8 mouse cellular contexts compared by ENCODE assay signal in genomic region chr3:104865341-104865788, GRCm38 (mm10). TPM values are rescaled to one million over a fixed set of nuclear protein-coding genes. Genes with fewer than 3 reads are reported as not detected.
DNase-seq lines count a peak whose midpoint lies in the region; ATAC-seq lines count a peak whose summit lies in the region.

No protein-coding gene starts in this region.

- peak overlapping the region; percentile 74 for H3K4me2 ChIP-seq in kidney, embryonic 15.5 days
- peak overlapping the region; percentile 68 for H3K4me2 ChIP-seq in hindbrain, embryonic 15.5 days

- WGBS in kidney, embryonic 15.5 days = 1% methylated on average over 12 of the region's 12 CpGs
- 2% methylated on average over 12 of the region's 12 CpGs for WGBS in hindbrain, embryonic 15.5 days

- H3K36me3 ChIP-seq in kidney, embryonic 15.5 days = peaks cover 18% of the 10 kb centered on the region
- peaks cover 10% of the 10 kb centered on the region; the same call in 1 of the 2 replicates for H3K36me3 ChIP-seq in hindbrain, embryonic 15.5 days
- H3K36me3 ChIP-seq in megakaryocyte, embryonic 14.5 days (replicated peaks; ENCODE audit: low read length) = peaks cover 35% of the 10 kb centered on the region

- peak overlapping the region; percentile 93 for H3K9ac ChIP-seq in kidney, embryonic 15.5 days
- peak overlapping the region; percentile 94 for H3K9ac ChIP-seq in hindbrain, embryonic 15.5 days

- H3K9me3 ChIP-seq in kidney, embryonic 15.5 days (replicated peaks) = no peaks in the 10 kb centered on the region
- H3K9me3 ChIP-seq in hindbrain, embryonic 15.5 days = no peaks in the 10 kb centered on the region
- H3K9me3 ChIP-seq in megakaryocyte, embryonic 14.5 days = no peaks in the 10 kb centered on the region

- peaks cover 34% of the 10 kb centered on the region for H3K4me1 ChIP-seq in kidney, embryonic 15.5 days
- H3K4me1 ChIP-seq in hindbrain, embryonic 15.5 days (replicated peaks) = peaks cover 39% of the 10 kb centered on the region
- H3K4me1 ChIP-seq in megakaryocyte, embryonic 14.5 days = peaks cover 34% of the 10 kb centered on the region

- ATAC-seq in kidney, embryonic 15.5 days (replicated peaks; ENCODE audit: low FRiP score) = peak; percentile 7; the same call in 1 of the 2 replicates
- ATAC-seq in hindbrain, embryonic 15.5 days (ENCODE audit: low FRiP score, low read depth) = peak; percentile 8; the same call in 1 of the 2 replicates

- no peak for DNase-seq in kidney, postnatal 25 days
- peak; percentile 48 for DNase-seq in brain, adult 2 months (ENCODE audit: low read depth, low spot score)
- DNase-seq in frontal cortex, postnatal 10 days (ENCODE audit: low spot score in 2 of 2) = no peak
- no peak for DNase-seq in cerebellum, adult 9-11 months
- DNase-seq in urinary bladder, postnatal 25 days (ENCODE audit: low spot score) = no peak

- H3K27me3 ChIP-seq in kidney, embryonic 15.5 days = no peaks in the 10 kb centered on the region
- no peaks in the 10 kb centered on the region for H3K27me3 ChIP-seq in hindbrain, embryonic 15.5 days
- H3K27me3 ChIP-seq in megakaryocyte, embryonic 14.5 days (replicated peaks) = no peaks in the 10 kb centered on the region

- H3K27ac ChIP-seq in kidney, embryonic 15.5 days = peak overlapping the region; percentile 99
- H3K27ac ChIP-seq in hindbrain, embryonic 15.5 days (replicated peaks) = peak overlapping the region; percentile 96

- peak overlapping the region; percentile 89 for H3K4me3 ChIP-seq in kidney, embryonic 15.5 days (replicated peaks)
- peak overlapping the region; percentile 74 for H3K4me3 ChIP-seq in hindbrain, embryonic 15.5 days
- peak overlapping the region; percentile 93 for H3K4me3 ChIP-seq in megakaryocyte, embryonic 14.5 days (replicated peaks)

RNA-seq across cellular contexts. Expression of gene Capza1, which starts 1.1 kb away (rescaled TPM):
- 180 and 190 TPM in 2 replicates for polyA plus RNA-seq in kidney, embryonic 15.5 days (2015; fragmentation: Nextera tagmentation; extraction: Ambion mirVana)
- polyA plus RNA-seq in hindbrain, embryonic 15.5 days (2015; fragmentation: Nextera tagmentation; extraction: Ambion mirVana) = 150 and 154 TPM in 2 replicates
- polyA plus RNA-seq in megakaryocyte, embryonic 14.5 days (2012; ENCODE audit: insufficient read depth, low replicate concordance) = 3.3 and 9.4 TPM in 2 replicates

RNA-seq across cellular contexts. Expression of gene St7l, which starts 1.6 kb away (rescaled TPM):
- 37.1 and 38.9 TPM in 2 replicates for polyA plus RNA-seq in kidney, embryonic 15.5 days (2015; fragmentation: Nextera tagmentation; extraction: Ambion mirVana)
- polyA plus RNA-seq in hindbrain, embryonic 15.5 days (2015; fragmentation: Nextera tagmentation; extraction: Ambion mirVana) = 31.8 and 34.7 TPM in 2 replicates
- polyA plus RNA-seq in megakaryocyte, embryonic 14.5 days (2012; ENCODE audit: insufficient read depth, low replicate concordance) = 3.0 and 4.4 TPM in 2 replicates

RNA-seq across cellular contexts. Expression of gene Mov10, which starts 47.0 kb away (rescaled TPM):
- 62.9 and 66.5 TPM in 2 replicates for polyA plus RNA-seq in kidney, embryonic 15.5 days (2015; fragmentation: Nextera tagmentation; extraction: Ambion mirVana)
- 9.1 and 13.4 TPM in 2 replicates for polyA plus RNA-seq in hindbrain, embryonic 15.5 days (2015; fragmentation: Nextera tagmentation; extraction: Ambion mirVana)
- polyA plus RNA-seq in megakaryocyte, embryonic 14.5 days (2012; ENCODE audit: insufficient read depth, low replicate concordance) = 38.5 and 66.3 TPM in 2 replicates

Comparison
In these comparisons a context has a peak if more than half of its experiments do, and no peak if none do; other contexts are left out.
1. RNA of gene Capza1, which starts 1.1 kb away (polyA plus RNA-seq): 180 to 190 TPM in kidney, embryonic 15.5 days and 150 to 154 TPM in hindbrain, embryonic 15.5 days; 3.3 to 9.4 TPM in megakaryocyte, embryonic 14.5 days; every median in the first group is over 10 times any median in the second.
2. Peak in every context shown above with its lines, with median percentiles within 50 percentile points of each other: H3K4me3 ChIP-seq.